Comparison of ENCODE assay signal across 16 mouse cellular contexts in the genomic region with DNA sequence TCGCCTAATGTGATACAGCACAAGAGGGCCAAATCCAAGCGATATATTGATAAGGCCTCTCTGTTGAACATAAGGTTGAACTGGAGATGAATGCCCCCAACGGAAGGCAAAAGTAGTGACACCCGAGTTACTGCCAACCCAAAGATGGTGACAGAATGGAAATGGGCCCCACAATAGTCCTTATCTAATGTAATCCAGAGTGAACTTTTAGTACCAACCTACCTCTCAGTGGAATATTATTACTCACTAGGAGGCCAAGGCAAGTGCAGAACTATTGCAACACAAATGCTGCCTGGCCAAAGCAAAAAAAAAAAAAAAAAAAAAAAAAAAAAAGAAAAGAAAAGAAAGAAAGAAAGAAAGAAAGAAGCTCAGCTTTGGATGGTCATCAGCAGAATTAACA.
"Had no signal": no experiment of that assay in that cellular context is flagged by ENCODE, and none has a peak within 500 bp of the region (broad histone marks: within the 10 kb centered on the region; RNA-seq: fewer than 3 reads in every experiment).

No protein-coding gene starts in this region.

- H3K27ac ChIP-seq: kidney, postnatal 0 days; limb, embryonic 12.5 days; liver, embryonic 15.5 days had no signal

- H3K4me2 ChIP-seq: limb, embryonic 12.5 days; liver, embryonic 15.5 days; midbrain, embryonic 11.5 days had no signal

- H3K36me3 ChIP-seq: limb, embryonic 12.5 days; liver, embryonic 15.5 days had no signal

- H3K9ac ChIP-seq: limb, embryonic 12.5 days; liver, embryonic 15.5 days had no signal

- H3K4me3 ChIP-seq: limb, embryonic 12.5 days; liver, embryonic 15.5 days; megakaryocyte, embryonic 14.5 days had no signal

- H3K27me3 ChIP-seq: limb, embryonic 12.5 days; liver, embryonic 15.5 days; megakaryocyte, embryonic 14.5 days had no signal

- ATAC-seq: lung, postnatal 0 days had no signal

- H3K9me3 ChIP-seq: limb, embryonic 12.5 days; liver, embryonic 15.5 days; megakaryocyte, embryonic 14.5 days had no signal

- DNase-seq: kidney, adult 8-10 months; layer of hippocampus, adult 9-11 months; liver; lung, adult 2 months; lung, postnatal 4 days; retina, postnatal 1 day; right cerebral cortex, postnatal 4 days; spleen, adult 18-20 months; thymus, adult 18-20 months; thymus, postnatal 14 days had no signal
